Mouse (Mus musculus) c-Kit-positive CD71-positive TER-119-negative erythroid progenitor cells, embryonic 14.5 days (primary cell): ENCODE data around the gene Olfr972.
"Not testable (repeated sequence)": the region's sequence is repeated elsewhere in the genome, so short reads cannot be mapped to it uniquely, and the experiment has no call there.

Experiments
- DNase-seq: peaks from one replicate; pipeline ENCODE4 v3.0.0-alpha.2; 2013; ENCODE audit warnings: low read depth

Gene Olfr972

GRCm38 (mm10) chr9:39866122-39866521 lies at the start of gene Olfr972:
Gene Olfr972, plus strand, starts transcription at chr9:39866422.
- no peak for DNase-seq

- DNase-seq: not testable (repeated sequence)
These were observed 29.6 kb upstream of the Olfr972 start, which contains the start of gene Olfr971 for GRCm38 (mm10) chr9:39836576-39836975. Gene Olfr971, plus strand, starts transcription at chr9:39836876.

- DNase-seq: not testable (repeated sequence)
These were observed 5.8 kb downstream of the Olfr972 start for GRCm38 (mm10) chr9:39871986-39872385.

DNA sequence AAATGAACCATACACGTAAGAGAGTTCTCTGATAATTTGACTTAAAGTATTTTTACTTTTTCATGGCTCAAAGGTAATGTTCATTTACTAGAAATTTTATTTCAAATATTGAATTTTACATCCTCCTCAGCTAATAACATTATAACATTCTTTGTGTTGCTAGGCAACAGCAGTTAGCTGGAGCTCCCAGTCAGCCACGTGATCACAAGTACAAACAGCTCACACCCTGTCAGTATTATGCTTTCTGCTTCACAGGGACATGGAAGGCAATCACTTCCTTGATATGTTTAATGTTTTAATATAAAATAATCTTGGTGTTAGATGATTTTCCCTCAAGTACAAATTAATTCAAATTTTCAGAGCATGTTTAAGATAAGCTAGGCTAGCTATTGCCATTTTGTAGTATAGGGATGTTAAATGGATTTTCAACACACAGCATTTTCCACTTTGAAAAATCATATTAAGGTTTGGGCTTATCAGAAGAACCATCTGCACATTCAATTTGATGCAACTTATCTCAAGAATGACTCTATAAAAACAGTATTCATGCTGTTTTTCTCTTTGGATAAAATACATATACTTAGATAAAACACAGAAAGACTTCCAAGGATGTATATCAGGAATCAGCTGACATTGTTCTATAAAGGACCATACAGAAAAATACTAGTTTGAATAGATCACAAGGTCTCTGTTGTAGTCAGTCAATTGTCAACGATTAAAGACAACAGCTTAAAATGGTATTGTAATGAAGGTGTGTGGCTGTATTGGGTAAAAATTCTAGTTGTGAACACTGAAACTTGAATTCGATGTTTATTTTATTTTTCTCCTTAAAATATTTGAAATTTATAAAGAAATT lies 11.5 kb downstream of the Olfr972 start:
- DNase-seq: not testable (repeated sequence)

DNA sequence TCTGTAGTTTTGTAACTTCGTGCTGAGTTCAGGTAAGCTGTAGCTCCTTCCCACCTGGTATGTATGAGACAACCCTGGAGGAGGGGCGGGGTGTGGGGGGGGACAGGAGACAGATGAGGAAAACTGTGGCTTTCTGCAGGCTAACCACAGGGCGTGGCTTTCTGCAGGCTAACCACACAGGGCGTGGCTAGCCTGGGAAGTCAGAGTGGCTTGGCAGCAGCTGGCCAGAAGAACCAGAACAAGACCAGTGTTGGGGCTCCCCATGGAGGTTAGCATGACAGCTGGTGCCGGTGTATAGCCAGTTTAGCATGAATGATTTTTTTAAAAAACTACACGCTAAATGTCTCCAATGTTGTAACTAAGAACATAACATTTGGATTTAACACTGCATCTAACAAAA lies 38.9 kb downstream of the Olfr972 start:
- no peak for DNase-seq

GRCm38 (mm10) chr9:39907036-39907435 lies 40.8 kb downstream of the Olfr972 start, which contains the start of gene Olfr229:
Gene Olfr229, plus strand, starts transcription at chr9:39907336.
- no peak for DNase-seq

DNA sequence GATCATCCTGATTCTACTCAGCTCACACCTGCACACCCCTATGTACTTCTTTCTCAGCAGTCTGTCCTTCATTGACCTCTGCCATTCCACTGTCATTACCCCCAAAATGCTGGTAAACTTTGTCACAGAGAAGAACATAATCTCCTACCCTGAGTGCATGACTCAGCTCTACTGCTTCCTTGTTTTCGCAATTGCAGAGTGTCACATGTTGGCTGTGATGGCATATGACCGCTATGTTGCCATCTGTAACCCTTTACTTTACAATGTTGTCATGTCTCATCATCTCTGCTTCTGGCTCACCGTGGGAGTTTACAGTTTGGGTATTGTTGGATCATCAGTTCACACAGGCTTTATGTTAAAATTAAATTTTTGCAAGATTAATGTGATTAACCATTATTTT lies 43.7 kb downstream of the Olfr972 start:
- DNase-seq: no peak
